In genomic region chr10:80960551-80961508, GRCm38 (mm10) we compare ENCODE assay signal across 8 mouse cellular contexts. TPM values are rescaled to one million over a fixed set of nuclear protein-coding genes. Genes with fewer than 3 reads are reported as not detected.
DNase-seq lines count a peak whose midpoint lies in the region; ATAC-seq and TF ChIP-seq lines count a peak whose summit lies in the region.

No protein-coding gene starts in this region.

- H3K9me3 ChIP-seq in heart, embryonic 11.5 days (replicated peaks; ENCODE audit: control insufficient read depth, low read length), result no peaks in the 10 kb centered on the region
- H3K9me3 ChIP-seq in midbrain, embryonic 15.5 days, result no peaks in the 10 kb centered on the region

- H3K4me3 ChIP-seq in left cerebral cortex, adult 2 months, result no peak overlapping the region
- H3K4me3 ChIP-seq in heart, embryonic 11.5 days (ENCODE audit: low read depth, low read length), result no peak overlapping the region
- no peak overlapping the region for H3K4me3 ChIP-seq in midbrain, embryonic 15.5 days

- no peak; the same call in 1 of the 2 replicates for ATAC-seq in heart, embryonic 11.5 days (replicated peaks; ENCODE audit: insufficient number of reproducible peaks, low FRiP score, low TSS enrichment)
- no peak for ATAC-seq in midbrain, embryonic 15.5 days (replicated peaks)

- intact Hi-C loops in left cerebral cortex, adult 2 months (cut with DNase I), result loop anchor here (2.0 kb wide), 1 partner anchor 32 kb away; no protein-coding TSS in a partner anchor
- intact Hi-C loops in left cerebral cortex, postnatal 4 days (cut with DNase I), result no loop called here
- intact Hi-C loops in left cerebral cortex, postnatal 25 days (cut with DNase I), result no loop called here

- peak overlapping the region; percentile 21; the same call in 1 of the 2 replicates for H3K4me2 ChIP-seq in heart, embryonic 11.5 days
- no peak overlapping the region for H3K4me2 ChIP-seq in midbrain, embryonic 15.5 days

- 11% methylated on average over 16 of the region's 16 CpGs for WGBS in heart, embryonic 11.5 days (ENCODE audit: insufficient replicate concordance)
- WGBS in midbrain, embryonic 15.5 days, result 12% methylated on average over 15 of the region's 16 CpGs

- no peaks in the 10 kb centered on the region for H3K36me3 ChIP-seq in heart, embryonic 11.5 days (ENCODE audit: control insufficient read depth, insufficient read depth, low read length)
- no peaks in the 10 kb centered on the region for H3K36me3 ChIP-seq in midbrain, embryonic 15.5 days (replicated peaks)

- no peak for DNase-seq in left cerebral cortex, adult 2 months (ENCODE audit: extremely low spot score in 1 of 2, low spot score in 2 of 2)
- no peak for DNase-seq in left cerebral cortex, postnatal 4 days
- DNase-seq in adrenal gland, postnatal 25 days, result peak; percentile 53
- DNase-seq in kidney, postnatal 4 days, result peak; percentile 81 to 89
- DNase-seq in left cerebral cortex, adult 11 months (ENCODE audit: low spot score), result no peak
- DNase-seq in left cerebral cortex, postnatal 25 days (ENCODE audit: low spot score in 2 of 2), result no peak

- H3K4me1 ChIP-seq in heart, embryonic 11.5 days (ENCODE audit: control insufficient read depth, insufficient read depth, low read length), result peaks cover 35% of the 10 kb centered on the region
- 0 out of 2 replicates have a peak, but pooled peaks cover 1% of the 10 kb centered on the region for H3K4me1 ChIP-seq in midbrain, embryonic 15.5 days

- peak; percentile 66 for TF ChIP-seq CTCF in left cerebral cortex, adult 2 months (IDR thresholded peaks at IDR 0.05)

- H3K27me3 ChIP-seq in heart, embryonic 11.5 days (ENCODE audit: control insufficient read depth, insufficient read depth, low read length), result no peaks in the 10 kb centered on the region
- H3K27me3 ChIP-seq in midbrain, embryonic 15.5 days (replicated peaks), result no peaks in the 10 kb centered on the region

- no peak overlapping the region; the same call in 1 of the 2 replicates for H3K9ac ChIP-seq in heart, embryonic 11.5 days (ENCODE audit: low read depth, low read length)
- H3K9ac ChIP-seq in midbrain, embryonic 15.5 days, result no peak overlapping the region

- peak overlapping the region; percentile 44; the same call in 1 of the 2 replicates for H3K27ac ChIP-seq in left cerebral cortex, adult 2 months
- H3K27ac ChIP-seq in heart, embryonic 11.5 days (ENCODE audit: low read depth, low read length), result peak overlapping the region; percentile 81
- H3K27ac ChIP-seq in midbrain, embryonic 15.5 days, result 0 out of 2 replicates have a peak overlapping the region, but pooled peaks have one; percentile 40

RNA-seq across cellular contexts. Expression of gene Gadd45b, which starts 31.0 kb away (rescaled TPM):
- total RNA-seq in left cerebral cortex, adult 2 months (2021), result 10 to 100 TPM; 24.0 to 36.0 TPM
- total RNA-seq in left cerebral cortex, postnatal 4 days (2021), result 1 to 10 TPM; 5.3 to 6.2 TPM
- 15.3 and 15.4 TPM in 2 replicates for total RNA-seq in adrenal gland, postnatal 25 days (2021)
- 21.3 and 25.6 TPM in 2 replicates for polyA plus RNA-seq in heart, embryonic 11.5 days (2014; fragmentation: Nextera tagmentation; extraction: Ambion mirVana)
- 5.5 and 8.2 TPM in 2 replicates for polyA plus RNA-seq in midbrain, embryonic 15.5 days (2015; fragmentation: Nextera tagmentation; extraction: Ambion mirVana)
- total RNA-seq in left cerebral cortex, postnatal 25 days (2021), result 10 to 100 TPM; 16.4 to 19.0 TPM

RNA-seq across cellular contexts. Expression of gene Lmnb2, which starts 42.8 kb away (rescaled TPM):
- total RNA-seq in left cerebral cortex, adult 2 months (2021), result 10 to 100 TPM; 20.0 to 20.3 TPM
- total RNA-seq in left cerebral cortex, postnatal 4 days (2021), result 10 to 100 TPM; 28.5 to 35.7 TPM
- 14.4 and 15.2 TPM in 2 replicates for total RNA-seq in adrenal gland, postnatal 25 days (2021)
- polyA plus RNA-seq in heart, embryonic 11.5 days (2014; fragmentation: Nextera tagmentation; extraction: Ambion mirVana), result 7.9 and 11.6 TPM in 2 replicates
- 46.9 and 48.9 TPM in 2 replicates for polyA plus RNA-seq in midbrain, embryonic 15.5 days (2015; fragmentation: Nextera tagmentation; extraction: Ambion mirVana)
- 10 to 100 TPM; 15.1 to 18.9 TPM for total RNA-seq in left cerebral cortex, postnatal 25 days (2021)

RNA-seq across cellular contexts. Expression of gene Gng7, which starts 53.9 kb away (rescaled TPM):
- 100 to 1,000 TPM in 1 of 2 experiments, 10 to 100 TPM in 1; 66.6 to 111 TPM for total RNA-seq in left cerebral cortex, adult 2 months (2021)
- 100 to 1,000 TPM in 1 of 2 experiments, 10 to 100 TPM in 1; 96.7 to 106 TPM for total RNA-seq in left cerebral cortex, postnatal 4 days (2021)
- total RNA-seq in adrenal gland, postnatal 25 days (2021), result 4.5 and 7.8 TPM in 2 replicates
- 1.4 TPM in 2 replicates for polyA plus RNA-seq in heart, embryonic 11.5 days (2014; fragmentation: Nextera tagmentation; extraction: Ambion mirVana)
- 19.0 and 21.2 TPM in 2 replicates for polyA plus RNA-seq in midbrain, embryonic 15.5 days (2015; fragmentation: Nextera tagmentation; extraction: Ambion mirVana)
- total RNA-seq in left cerebral cortex, postnatal 25 days (2021), result 100 to 1,000 TPM in 1 of 2 experiments, 10 to 100 TPM in 1; 83.8 to 196 TPM

Comparison
In these comparisons a context has a peak if more than half of its experiments do, and no peak if none do; other contexts are left out.
1. DNase-seq: peak in adrenal gland, postnatal 25 days (single experiment) and kidney, postnatal 4 days (2 of 2); none in left cerebral cortex, adult 2 months (0 of 2), left cerebral cortex, postnatal 4 days (single experiment), left cerebral cortex, adult 11 months (single experiment) and left cerebral cortex, postnatal 25 days (0 of 2).
2. Peak in every context shown above with its lines, with median percentiles within 50 percentile points of each other: H3K27ac ChIP-seq.